Mouse (Mus musculus) embryonic facial prominence, embryonic 11.5 days (tissue): ENCODE measurements around the gene Kri1. TPM values are rescaled to one million over a fixed set of nuclear protein-coding genes. Genes with fewer than 3 reads are reported as not detected.

Experiments
- ATAC-seq: fragments of 200-750 bp; cut with Nextera tagmentation; replicated peaks from 2 replicates; pipeline ENCODE4 v1.8.0; 2017; ENCODE audit warnings: low read depth; ENCODE audit not compliant: insufficient number of reproducible peaks, low FRiP score, low TSS enrichment
- DNase-seq: peaks from one replicate; pipeline ENCODE4 v3.0.0-alpha.2; 2015; ENCODE audit warnings: low spot score
- H3K27ac ChIP-seq: fragments of 300-500 bp; sonication (generic); replicated peaks from 2 replicates; pipeline ENCODE4 v1.5.1; 2014; ENCODE audit warnings: mild to moderate bottlenecking, low read depth, low read length, control low read depth
- H3K27me3 ChIP-seq: fragments of 300-500 bp; sonication (generic); 2 replicates; pipeline ENCODE4 v1.6.1; 2014; ENCODE audit warnings: mild to moderate bottlenecking, low read length, moderate library complexity, mixed read lengths; ENCODE audit not compliant: control insufficient read depth, insufficient read depth
- H3K36me3 ChIP-seq: fragments of 300-500 bp; sonication (generic); replicated peaks from 2 replicates; pipeline ENCODE4 v1.6.1; 2014; ENCODE audit warnings: low read depth, mild to moderate bottlenecking, low read length, moderate library complexity, mixed read lengths; ENCODE audit not compliant: control insufficient read depth, insufficient read depth
- H3K4me1 ChIP-seq: fragments of 300-500 bp; sonication (generic); 2 replicates; pipeline ENCODE4 v1.6.1; 2014; ENCODE audit warnings: low read length, mixed read lengths; ENCODE audit not compliant: control insufficient read depth, insufficient read depth
- H3K4me2 ChIP-seq: fragments of 300-500 bp; sonication (generic); 2 replicates; pipeline ENCODE4 v1.6.1; 2014; ENCODE audit warnings: low read depth, mild to moderate bottlenecking, control low read depth, low read length, moderate library complexity
- H3K4me3 ChIP-seq: fragments of 300-500 bp; sonication (generic); 2 replicates; pipeline ENCODE4 v1.5.1; 2014; ENCODE audit warnings: low read depth, low read length, control low read depth
- H3K9ac ChIP-seq: fragments of 300-500 bp; sonication (generic); replicated peaks from 2 replicates; pipeline ENCODE4 v1.6.1; 2014; ENCODE audit warnings: mild to moderate bottlenecking, control low read depth, low read length
- H3K9me3 ChIP-seq: fragments of 300-500 bp; sonication (generic); replicated peaks from 2 replicates; pipeline ENCODE4 v1.6.1; 2016; ENCODE audit warnings: mild to moderate bottlenecking, low read length, inconsistent platforms, mixed read lengths; ENCODE audit not compliant: control insufficient read depth
- WGBS: fragments of 180-500 bp; shearing (Covaris S2); extraction: QIAGEN DNeasy Blood & Tissue Kit; methylation state at CpG from one replicate; pipeline ENCODE4 v1.1.7; 2014; 5-methylcytosine and 5-hydroxymethylcytosine counted together
- polyA plus RNA-seq: library from polyadenylated mRNA; unstranded; fragments of >200 nt; fragmentation: Nextera tagmentation; extraction: Ambion mirVana; gene quantifications from 2 replicates; pipeline ENCODE4 v1.2.1, GENCODE M21; 2014

Gene Kri1
- polyA plus RNA-seq, 1 experiment from 2014 or later: 13.3 TPM

DNA sequence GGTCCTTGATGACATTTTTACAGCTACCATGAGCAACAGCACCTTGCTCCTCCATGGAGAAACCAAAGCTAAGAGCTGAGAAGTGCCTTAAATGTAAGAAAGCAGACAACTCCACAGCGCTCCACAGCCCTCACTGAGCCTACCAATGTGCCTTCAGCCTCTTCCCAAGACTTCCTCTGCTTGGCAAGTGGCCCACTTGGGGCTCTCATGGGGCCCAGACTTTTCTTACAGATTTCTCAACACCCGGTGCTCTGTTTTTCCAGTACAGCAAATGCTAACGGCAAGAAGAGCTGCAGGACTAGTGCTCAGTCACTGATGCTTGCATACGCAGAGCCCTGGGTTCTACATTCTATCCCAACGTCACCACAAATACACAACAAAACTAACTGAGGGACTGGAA, 10.0 kb downstream of the Kri1 start:
- no peaks in the 10 kb centered on the region for H3K4me1 ChIP-seq
- H3K9ac ChIP-seq: no peak overlapping the region
- no peaks in the 10 kb centered on the region for H3K27me3 ChIP-seq
- ATAC-seq (no peak), DNase-seq (no peak)
- no peak overlapping the region for H3K4me2 ChIP-seq
- 94% methylated on average over 5 of the region's 5 CpGs for WGBS
- no peak overlapping the region for H3K4me3 ChIP-seq
- H3K9me3 ChIP-seq: no peaks in the 10 kb centered on the region
- peaks cover 15% of the 10 kb centered on the region for H3K36me3 ChIP-seq
- no peak overlapping the region for H3K27ac ChIP-seq

DNA sequence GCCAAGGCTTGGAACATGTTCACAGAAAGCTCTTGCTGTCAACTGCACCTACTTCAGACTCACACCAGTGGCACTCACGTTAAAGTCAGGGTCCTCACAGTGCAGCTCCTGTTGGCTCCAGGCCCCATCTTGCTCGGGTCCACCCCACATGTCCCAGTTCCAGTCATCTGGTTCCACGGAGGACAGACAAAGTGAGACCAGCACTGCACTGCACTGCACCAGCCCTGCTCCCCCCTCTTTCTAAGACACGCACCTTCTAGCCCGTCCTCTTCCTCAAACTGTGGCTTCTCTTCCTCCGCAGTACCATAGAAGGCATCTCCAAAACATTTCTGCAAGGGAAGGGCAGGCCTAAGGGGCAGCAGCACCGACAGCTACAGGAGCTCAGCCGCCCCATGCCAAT, 11.5 kb downstream of the Kri1 start:
- no peak overlapping the region for H3K4me3 ChIP-seq
- peaks cover 15% of the 10 kb centered on the region for H3K36me3 ChIP-seq
- no peaks in the 10 kb centered on the region for H3K4me1 ChIP-seq
- no peak overlapping the region for H3K9ac ChIP-seq
- WGBS: 94% methylated on average over 8 of the region's 8 CpGs
- no peaks in the 10 kb centered on the region for H3K27me3 ChIP-seq
- no peak for DNase-seq
- no peak overlapping the region for H3K27ac ChIP-seq
- no peak for ATAC-seq
- H3K4me2 ChIP-seq: no peak overlapping the region
- H3K9me3 ChIP-seq: no peaks in the 10 kb centered on the region

DNA sequence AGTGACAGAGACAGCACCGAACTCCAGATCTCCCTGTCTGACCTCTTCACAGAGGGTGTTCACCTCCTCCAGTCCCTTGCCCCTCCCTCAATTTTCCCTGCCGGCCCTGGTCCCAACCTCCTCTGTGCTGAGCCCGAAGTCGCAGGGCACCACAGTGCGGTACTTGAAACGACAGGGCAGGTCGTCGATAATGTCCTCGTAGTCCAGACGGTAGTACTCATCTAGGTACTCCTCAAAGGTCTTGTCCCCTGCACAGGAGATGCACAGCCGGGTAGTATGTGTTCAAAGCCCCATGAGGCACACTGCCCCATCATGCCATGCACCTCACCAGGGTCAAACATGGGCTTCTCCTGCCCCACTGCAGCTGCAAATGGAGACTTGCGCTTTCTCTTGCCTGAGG, 12.0 kb downstream of the Kri1 start:
- 90% methylated on average over 12 of the region's 12 CpGs for WGBS
- ATAC-seq: no peak
- H3K9ac ChIP-seq: no peak overlapping the region
- H3K27ac ChIP-seq: no peak overlapping the region
- DNase-seq: no peak
- H3K4me2 ChIP-seq: no peak overlapping the region
- H3K27me3 ChIP-seq: no peaks in the 10 kb centered on the region
- H3K4me3 ChIP-seq: no peak overlapping the region
- peaks cover 15% of the 10 kb centered on the region for H3K36me3 ChIP-seq
- no peaks in the 10 kb centered on the region for H3K9me3 ChIP-seq
- H3K4me1 ChIP-seq: no peaks in the 10 kb centered on the region

DNA sequence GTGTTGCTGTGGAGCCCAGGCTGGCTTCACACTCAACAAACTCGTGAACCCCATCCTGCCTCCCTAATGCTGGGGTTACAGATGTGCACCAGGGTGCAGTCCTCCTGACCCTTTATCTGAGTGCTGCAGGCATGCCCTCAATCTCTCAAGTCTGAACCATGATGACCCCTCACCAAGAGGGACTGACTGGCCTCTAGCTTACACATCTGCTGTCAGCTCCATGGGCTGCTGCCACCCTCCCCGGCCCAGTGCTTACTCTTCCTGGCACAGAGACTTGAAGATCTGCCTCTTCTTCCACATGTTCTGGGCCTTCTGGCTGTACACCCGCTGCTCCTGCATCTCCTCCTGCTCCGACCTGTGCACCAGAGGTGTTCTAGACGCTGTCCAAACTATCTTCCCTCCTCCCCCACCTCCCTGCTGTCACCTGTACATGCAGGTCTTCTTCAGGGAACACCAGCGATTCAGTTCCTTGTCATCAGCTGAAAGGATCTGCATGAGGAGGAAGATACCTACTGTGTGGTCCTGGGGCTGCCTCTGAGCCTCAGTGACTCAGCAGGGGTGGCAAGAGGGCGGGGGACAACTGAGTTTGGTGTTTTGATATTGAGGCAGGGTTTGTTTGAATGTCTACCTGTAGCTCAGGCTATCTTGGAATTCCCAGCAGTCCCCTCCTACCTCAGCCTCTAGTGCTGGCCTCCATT, 12.6 kb downstream of the Kri1 start:
- no peak overlapping the region for H3K4me2 ChIP-seq
- ATAC-seq (no peak), DNase-seq (no peak)
- H3K4me1 ChIP-seq: no peaks in the 10 kb centered on the region
- no peak overlapping the region for H3K4me3 ChIP-seq
- H3K9me3 ChIP-seq: no peaks in the 10 kb centered on the region
- H3K27ac ChIP-seq: no peak overlapping the region
- no peak overlapping the region for H3K9ac ChIP-seq
- no peaks in the 10 kb centered on the region for H3K27me3 ChIP-seq
- peaks cover 17% of the 10 kb centered on the region for H3K36me3 ChIP-seq
- WGBS: 85% methylated on average over 7 of the region's 7 CpGs

DNA sequence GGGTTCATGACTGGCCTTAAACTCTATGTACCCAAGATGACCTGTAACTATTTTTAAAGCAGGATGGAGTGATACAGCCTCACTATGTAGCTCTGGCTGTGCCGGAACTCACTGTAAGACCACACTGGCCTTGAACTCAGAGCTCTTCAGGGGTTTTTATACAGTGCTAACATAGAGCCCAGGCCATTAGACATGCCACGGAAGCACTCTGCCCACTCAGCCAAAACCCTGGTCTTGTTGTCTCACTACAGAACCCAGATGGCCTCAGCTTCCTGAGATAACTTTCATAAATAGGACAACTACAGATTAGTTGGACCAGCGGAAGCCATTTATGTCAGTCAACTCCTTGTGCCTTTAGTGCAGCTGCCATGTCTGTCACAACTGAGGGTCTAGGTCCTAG, 13.4 kb downstream of the Kri1 start:
- H3K4me1 ChIP-seq: no peaks in the 10 kb centered on the region
- no peak for DNase-seq
- ATAC-seq: no peak
- H3K9ac ChIP-seq: no peak overlapping the region
- peaks cover 15% of the 10 kb centered on the region for H3K36me3 ChIP-seq
- no peaks in the 10 kb centered on the region for H3K27me3 ChIP-seq
- H3K4me2 ChIP-seq: no peak overlapping the region
- WGBS: 96% methylated on average over 3 of the region's 3 CpGs
- H3K27ac ChIP-seq: no peak overlapping the region
- no peaks in the 10 kb centered on the region for H3K9me3 ChIP-seq
- H3K4me3 ChIP-seq: no peak overlapping the region

DNA sequence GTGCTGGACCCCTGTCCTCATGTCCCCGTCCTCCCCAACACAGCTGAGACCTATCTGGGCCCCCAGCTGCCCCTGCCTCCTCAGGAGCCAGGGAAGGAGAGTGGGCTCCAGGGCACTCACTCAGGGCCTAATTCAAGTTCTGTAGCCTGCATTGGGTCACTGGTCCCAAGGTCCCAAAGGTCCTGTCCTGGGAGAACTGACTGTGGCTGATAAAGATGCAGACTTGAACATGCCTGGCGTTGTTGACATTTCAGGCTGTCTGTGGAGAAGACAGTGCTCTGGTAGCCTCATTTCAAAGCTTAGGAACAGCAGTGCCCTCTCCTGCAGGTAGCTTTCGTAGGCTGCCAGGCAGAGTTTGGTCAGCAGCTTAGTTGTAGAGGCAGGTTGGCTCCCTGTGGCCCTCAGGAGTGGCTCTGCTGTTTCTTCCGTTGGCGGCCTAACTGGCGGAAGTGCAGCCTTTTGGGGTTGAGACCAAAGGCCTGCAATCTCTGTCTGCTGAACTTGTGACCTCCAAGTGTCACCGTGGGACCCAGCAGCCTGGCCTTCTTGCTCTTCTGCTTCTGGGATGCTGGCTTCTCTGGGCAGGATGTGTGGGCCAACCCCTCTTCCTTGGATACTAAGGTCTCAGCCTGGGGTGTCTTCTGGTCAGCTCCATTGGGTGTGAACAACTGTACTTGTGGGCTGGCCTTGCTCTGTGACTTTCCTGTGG, 14.1 kb downstream of the Kri1 start:
- Histone ChIP-seq H3K4me3 (no peak overlapping the region), H3K36me3 (peaks cover 13% of the 10 kb centered on the region), H3K9ac (no peak overlapping the region), H3K27me3 (no peaks in the 10 kb centered on the region), H3K27ac (no peak overlapping the region), H3K9me3 (no peaks in the 10 kb centered on the region), H3K4me1 (no peaks in the 10 kb centered on the region), H3K4me2 (no peak overlapping the region)
- WGBS: 79% methylated on average over 7 of the region's 7 CpGs
- no peak for ATAC-seq
- DNase-seq: no peak

DNA sequence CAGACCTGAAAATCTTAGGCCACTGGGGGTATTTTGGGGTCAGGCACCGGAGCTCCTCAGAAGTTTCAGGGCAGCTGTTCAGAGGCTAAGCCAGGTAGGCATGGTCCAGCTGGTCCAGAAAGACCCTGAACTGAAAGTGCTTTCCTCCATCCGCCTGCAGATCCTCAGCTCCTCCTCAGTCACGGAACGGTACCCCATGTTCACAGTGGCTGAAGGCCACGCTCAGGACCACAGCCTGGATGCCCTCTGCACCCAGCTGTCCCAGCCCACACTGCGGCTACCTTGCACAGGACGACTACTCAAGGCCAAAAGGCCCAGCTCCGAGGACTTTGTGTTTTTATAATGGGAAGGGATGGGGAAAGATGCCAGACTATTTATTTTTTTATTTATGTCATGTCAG, 14.7 kb downstream of the Kri1 start:
- Histone ChIP-seq H3K36me3 (peaks cover 16% of the 10 kb centered on the region), H3K9ac (no peak overlapping the region), H3K4me3 (no peak overlapping the region), H3K4me1 (no peaks in the 10 kb centered on the region), H3K4me2 (no peak overlapping the region), H3K27ac (no peak overlapping the region), H3K27me3 (no peaks in the 10 kb centered on the region), H3K9me3 (no peaks in the 10 kb centered on the region)
- DNase-seq: no peak
- WGBS: 85% methylated on average over 8 of the region's 8 CpGs
- no peak for ATAC-seq

DNA sequence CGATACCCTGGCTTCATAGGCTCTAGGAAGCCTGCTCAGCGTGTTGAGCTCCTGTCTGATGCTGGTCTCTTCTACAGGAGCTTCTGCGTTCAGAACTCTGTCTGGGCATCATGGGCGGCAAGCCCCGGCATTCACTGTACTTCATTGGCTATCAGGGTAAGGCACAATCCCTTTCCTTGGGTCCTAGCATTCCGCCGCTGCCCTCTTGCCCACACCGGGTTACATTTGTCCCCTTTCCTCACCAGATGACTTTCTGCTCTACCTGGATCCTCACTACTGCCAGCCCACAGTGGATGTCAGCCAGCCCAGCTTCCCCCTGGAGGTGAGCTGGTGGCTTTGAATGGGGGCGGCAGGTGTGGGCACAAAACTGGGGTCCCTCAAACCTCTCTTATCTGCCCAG, 15.4 kb downstream of the Kri1 start:
- Histone ChIP-seq H3K4me2 (no peak overlapping the region), H3K9me3 (no peaks in the 10 kb centered on the region), H3K27ac (no peak overlapping the region), H3K4me3 (no peak overlapping the region), H3K9ac (no peak overlapping the region), H3K36me3 (peaks cover 16% of the 10 kb centered on the region), H3K27me3 (no peaks in the 10 kb centered on the region), H3K4me1 (no peaks in the 10 kb centered on the region)
- ATAC-seq (no peak), DNase-seq (no peak)
- WGBS: 92% methylated on average over 9 of the region's 9 CpGs
